Mouse (Mus musculus) lung, postnatal 4 days (tissue): ENCODE data around the gene L1td1.
A peak's percentile ranks its signal among the peaks of the same experiment; 100 is the strongest.
"Not testable (repeated sequence)": the region's sequence is repeated elsewhere in the genome, so short reads cannot be mapped to it uniquely, and the experiment has no call there.

Source experiments
- DNase-seq, 2 experiments: peaks; one replicate each; pipeline ENCODE4 v3.0.0; 2021

L1td1 gene

GRCm38 (mm10) chr4:98726590-98727237, at the start of gene L1td1:
TSS of gene L1td1 (plus strand) at chr4:98726734.
- DNase-seq = no peak

- DNase-seq = no peak
These were observed 49.0 kb upstream of the L1td1 start for GRCm38 (mm10) chr4:98677506-98677905.

- no peak for DNase-seq
These were observed 39.8 kb upstream of the L1td1 start for GRCm38 (mm10) chr4:98686678-98687267.

- DNase-seq = no peak
These were observed 38.4 kb upstream of the L1td1 start for GRCm38 (mm10) chr4:98688116-98688515.

GRCm38 (mm10) chr4:98688520-98688919, 38.0 kb upstream of the L1td1 start:
- DNase-seq = no peak

- DNase-seq = no peak
These were observed 36.5 kb upstream of the L1td1 start for GRCm38 (mm10) chr4:98689988-98690387.

- DNase-seq = no peak
These were observed 32.9 kb upstream of the L1td1 start for GRCm38 (mm10) chr4:98693465-98694185.

- no peak for DNase-seq
These were observed 28.6 kb upstream of the L1td1 start for GRCm38 (mm10) chr4:98697932-98698331.

GRCm38 (mm10) chr4:98698921-98699320, 27.6 kb upstream of the L1td1 start:
- DNase-seq = no peak

GRCm38 (mm10) chr4:98700156-98700555, 26.4 kb upstream of the L1td1 start:
- no peak for DNase-seq

- peak; percentile 49 to 70 for DNase-seq
These were observed 24.2 kb upstream of the L1td1 start for GRCm38 (mm10) chr4:98702201-98702894.

GRCm38 (mm10) chr4:98710891-98711290, 15.6 kb upstream of the L1td1 start:
- DNase-seq = no peak

- DNase-seq = no peak
These were observed 8.6 kb upstream of the L1td1 start for GRCm38 (mm10) chr4:98717735-98718546.

- DNase-seq = no peak
These were observed 8.0 kb upstream of the L1td1 start for GRCm38 (mm10) chr4:98718547-98718917.

- peak; percentile 40 to 55 for DNase-seq
These were observed 4.1 kb upstream of the L1td1 start for GRCm38 (mm10) chr4:98722454-98722853.

- not testable (repeated sequence) for DNase-seq
These were observed 1.9 kb upstream of the L1td1 start for GRCm38 (mm10) chr4:98724682-98725081.

- no peak for DNase-seq
These were observed 1.1 kb upstream of the L1td1 start for GRCm38 (mm10) chr4:98725439-98725838.

- no peak for DNase-seq
These were observed 893 bp downstream of the L1td1 start for GRCm38 (mm10) chr4:98727295-98727958.

- no peak for DNase-seq
These were observed 1.4 kb downstream of the L1td1 start for GRCm38 (mm10) chr4:98727959-98728347.

GRCm38 (mm10) chr4:98728716-98729115, 2.2 kb downstream of the L1td1 start:
- DNase-seq = no peak

- no peak for DNase-seq
These were observed 7.1 kb downstream of the L1td1 start for GRCm38 (mm10) chr4:98733660-98734059.

- DNase-seq = peak in 1 of 2 experiments; percentile 10
These were observed 13.2 kb downstream of the L1td1 start for GRCm38 (mm10) chr4:98739753-98740152.
